Mouse (Mus musculus) urinary bladder, postnatal 25 days (tissue): ENCODE measurements around the gene Srrm2.

Experiments
- DNase-seq: peaks from one replicate; pipeline ENCODE4 v3.0.0; 2022; ENCODE audit warnings: low spot score

Gene Srrm2

DNA sequence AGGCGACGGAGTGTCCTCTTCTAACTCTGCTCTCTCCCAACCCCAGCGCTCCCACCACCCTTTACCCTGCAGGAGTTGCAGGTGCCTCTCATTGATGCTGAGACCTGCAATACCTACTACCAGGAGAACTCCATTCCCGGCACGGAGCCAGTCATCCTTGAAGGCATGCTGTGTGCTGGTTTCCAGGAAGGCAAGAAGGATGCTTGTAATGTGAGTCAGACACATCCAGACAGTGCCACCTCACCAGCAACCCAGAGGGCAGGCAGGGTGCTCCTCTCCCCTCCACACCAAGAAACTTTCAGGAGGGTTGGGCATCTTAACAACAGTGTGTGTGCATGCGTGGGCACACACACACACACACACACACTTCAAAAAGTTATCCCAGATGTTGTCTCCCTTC lies 66.9 kb downstream of the Srrm2 start:
- DNase-seq: peak; percentile 42

DNA sequence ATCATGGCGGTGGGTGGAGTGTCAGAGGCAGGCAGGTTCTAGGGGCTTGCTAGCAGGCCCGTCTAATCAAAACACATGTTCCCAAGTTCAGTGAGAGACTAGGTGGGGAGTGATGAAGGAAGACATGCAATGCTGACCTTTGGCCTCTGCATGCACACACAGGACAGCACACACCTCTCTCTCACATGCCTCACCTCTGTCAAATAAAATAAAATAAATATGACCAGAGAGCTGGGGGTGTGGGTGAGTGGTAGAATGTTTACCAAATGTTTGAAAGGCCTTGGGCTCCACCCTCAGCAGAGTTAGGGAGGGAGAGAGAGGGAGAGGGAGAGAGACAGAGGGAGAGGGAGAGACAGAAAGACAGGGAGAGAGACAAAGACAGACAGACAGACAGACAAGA lies 67.6 kb downstream of the Srrm2 start:
- DNase-seq: no peak

DNA sequence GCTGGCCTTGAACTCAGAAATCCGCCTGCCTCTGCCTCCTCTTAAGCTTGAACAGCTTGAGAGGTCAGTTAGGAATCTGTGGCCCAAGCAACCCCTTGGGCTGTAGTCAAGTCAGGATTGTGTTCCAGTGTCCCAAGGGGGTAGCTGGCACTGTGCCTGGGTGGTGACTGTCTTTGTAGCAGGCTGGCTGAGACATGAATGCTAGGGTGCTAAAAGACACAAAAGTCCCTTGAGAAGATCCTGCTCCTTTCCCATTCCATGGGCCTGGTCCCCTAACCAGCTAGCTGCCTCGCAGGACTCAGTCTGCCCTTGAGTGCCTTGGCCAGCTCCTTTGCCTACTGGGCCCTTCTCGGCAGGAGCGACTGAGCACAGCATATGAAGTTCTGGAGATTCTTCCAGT lies 72.6 kb downstream of the Srrm2 start:
- DNase-seq: no peak

- DNase-seq: no peak
These were observed 77.4 kb downstream of the Srrm2 start, which contains the start of gene Prss21 for GRCm38 (mm10) chr17:23867756-23868155. Gene Prss21, plus strand, starts transcription at chr17:23868056.

DNA sequence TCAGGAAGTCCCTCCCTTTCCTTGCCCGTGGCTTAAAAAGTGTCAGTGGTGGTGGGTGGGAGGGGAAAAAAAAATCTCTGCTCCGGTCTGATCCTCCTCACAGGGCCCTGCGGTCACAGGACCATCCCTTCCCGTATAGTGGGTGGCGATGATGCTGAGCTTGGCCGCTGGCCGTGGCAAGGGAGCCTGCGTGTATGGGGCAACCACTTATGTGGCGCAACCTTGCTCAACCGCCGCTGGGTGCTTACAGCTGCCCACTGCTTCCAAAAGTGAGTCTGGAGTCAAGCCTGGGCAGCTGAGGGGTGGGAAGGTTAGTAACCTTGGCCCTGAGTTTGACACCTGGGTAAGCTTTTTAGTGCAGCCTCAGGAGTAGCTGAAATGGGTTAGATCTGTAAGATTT lies 78.2 kb downstream of the Srrm2 start:
- DNase-seq: no peak
